Mouse (Mus musculus): ENCODE results near the gene Cldn10. TPM values are rescaled to one million over a fixed set of nuclear protein-coding genes. Genes with fewer than 3 reads are reported as not detected.

Cldn10 gene
- polyA plus RNA-seq, 1 experiment from 2014 or later, result 3.8 TPM

DNA sequence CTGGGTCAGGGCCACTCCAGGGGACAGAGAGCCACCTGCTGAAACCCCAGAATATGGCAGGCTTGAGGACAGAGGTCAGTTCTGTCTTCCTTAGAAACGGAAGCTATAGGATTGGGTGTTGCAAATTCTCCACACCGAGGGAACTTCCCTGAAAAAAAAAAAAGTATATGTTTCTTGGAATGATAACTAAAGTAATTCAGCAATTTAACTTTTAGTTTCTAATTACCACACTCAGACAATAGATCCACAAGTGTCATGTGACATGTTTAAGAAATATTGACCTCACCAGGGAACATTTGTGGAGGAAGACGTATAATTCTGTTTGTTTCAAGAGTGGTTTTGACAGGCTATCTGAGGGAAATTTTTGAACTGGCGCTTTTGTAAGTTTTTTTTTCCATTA, 43.9 kb downstream of the Cldn10 start:
- Histone ChIP-seq H3K4me3 (no peak overlapping the region), H3K4me1 (peaks cover 5% of the 10 kb centered on the region), H3K4me2 (no peak overlapping the region), H3K36me3 (no peaks in the 10 kb centered on the region), H3K9me3 (no peaks in the 10 kb centered on the region), H3K27me3 (no peaks in the 10 kb centered on the region), H3K27ac (no peak overlapping the region), H3K9ac (no peak overlapping the region)
- 72% methylated on average over 4 of the region's 4 CpGs for WGBS
- ATAC-seq (ENCODE audit: insufficient number of reproducible peaks, insufficient read depth, low FRiP score, low TSS enrichment, low read depth), result no peak

DNA sequence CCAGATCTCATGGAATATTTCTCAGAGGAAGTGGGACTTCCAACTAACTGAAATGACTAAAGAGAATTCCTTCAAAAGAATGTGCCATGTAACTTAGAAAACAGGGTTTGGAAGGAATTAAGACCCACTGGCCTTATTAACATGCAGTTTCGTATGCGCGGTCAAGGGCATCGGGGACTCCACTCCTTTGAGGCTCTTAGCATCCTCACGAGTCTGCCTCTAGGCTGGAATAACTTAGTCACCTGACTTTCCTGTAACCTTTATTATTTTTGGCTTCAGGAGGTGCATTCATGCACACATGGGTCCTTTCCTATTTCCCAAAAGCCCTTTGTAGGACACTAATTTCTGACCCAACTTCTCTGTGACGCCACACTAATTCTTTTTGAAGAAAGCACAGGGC, 45.5 kb downstream of the Cldn10 start:
- 72% methylated on average over 6 of the region's 6 CpGs for WGBS
- H3K36me3 ChIP-seq, result no peaks in the 10 kb centered on the region
- no peak for ATAC-seq (ENCODE audit: insufficient number of reproducible peaks, insufficient read depth, low FRiP score, low TSS enrichment, low read depth)
- no peak overlapping the region for H3K4me3 ChIP-seq
- peaks cover 5% of the 10 kb centered on the region for H3K4me1 ChIP-seq
- H3K9ac ChIP-seq, result no peak overlapping the region
- H3K9me3 ChIP-seq, result no peaks in the 10 kb centered on the region
- no peaks in the 10 kb centered on the region for H3K27me3 ChIP-seq
- H3K4me2 ChIP-seq, result no peak overlapping the region
- no peak overlapping the region for H3K27ac ChIP-seq

DNA sequence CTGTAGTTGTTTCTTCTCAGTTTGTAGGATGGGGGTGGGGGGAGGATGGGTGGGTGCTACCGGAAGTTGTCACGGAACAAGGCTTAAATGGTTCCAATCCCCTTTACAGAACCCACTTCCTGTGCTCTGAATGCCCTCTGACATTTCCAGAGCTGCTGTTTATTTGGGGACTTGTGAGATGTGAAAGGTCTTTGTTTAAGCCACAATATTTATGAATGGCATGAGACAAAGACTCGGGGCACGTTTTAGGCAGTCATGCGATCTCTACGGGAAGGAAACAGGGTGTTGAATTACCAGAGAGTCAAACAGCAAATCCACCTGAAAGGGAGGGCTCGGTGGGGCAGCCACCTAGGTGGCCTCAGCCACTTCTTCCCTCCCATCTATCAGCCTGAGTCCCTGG, 46.6 kb downstream of the Cldn10 start:
- Histone ChIP-seq H3K27me3 (no peaks in the 10 kb centered on the region), H3K4me3 (no peak overlapping the region), H3K4me2 (peak overlapping the region; percentile 12; the same call in 1 of the 2 replicates), H3K9ac (no peak overlapping the region), H3K9me3 (no peaks in the 10 kb centered on the region), H3K4me1 (peaks cover 5% of the 10 kb centered on the region), H3K27ac (no peak overlapping the region), H3K36me3 (no peaks in the 10 kb centered on the region)
- WGBS, result 2% methylated on average over 7 of the region's 7 CpGs
- ATAC-seq (ENCODE audit: insufficient number of reproducible peaks, insufficient read depth, low FRiP score, low TSS enrichment, low read depth), result no peak

DNA sequence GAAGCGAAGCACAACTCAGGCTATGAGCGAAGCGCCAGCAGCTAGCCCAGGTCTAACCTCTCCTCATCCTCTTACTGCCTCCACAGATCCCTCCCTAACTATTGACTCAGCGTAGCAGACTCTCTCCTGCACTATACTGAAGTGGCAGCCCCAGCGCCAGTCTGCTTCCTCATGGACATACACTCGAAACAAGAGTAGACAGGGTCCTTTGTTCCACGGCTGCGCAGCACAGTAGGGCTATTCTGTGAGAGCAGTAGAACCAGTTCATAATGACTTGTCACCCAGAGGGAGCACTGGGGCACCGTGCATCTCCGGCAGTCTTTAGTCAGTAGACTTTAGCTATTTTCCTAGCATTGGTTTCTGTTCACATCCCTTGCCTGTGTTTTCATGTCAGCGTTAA, 48.4 kb downstream of the Cldn10 start:
- Histone ChIP-seq H3K4me3 (no peak overlapping the region), H3K27me3 (no peaks in the 10 kb centered on the region), H3K9me3 (no peaks in the 10 kb centered on the region), H3K27ac (no peak overlapping the region), H3K9ac (no peak overlapping the region), H3K36me3 (no peaks in the 10 kb centered on the region), H3K4me2 (no peak overlapping the region), H3K4me1 (peaks cover 5% of the 10 kb centered on the region)
- no peak for ATAC-seq (ENCODE audit: insufficient number of reproducible peaks, insufficient read depth, low FRiP score, low TSS enrichment, low read depth)
- 56% methylated on average over 11 of the region's 11 CpGs for WGBS

DNA sequence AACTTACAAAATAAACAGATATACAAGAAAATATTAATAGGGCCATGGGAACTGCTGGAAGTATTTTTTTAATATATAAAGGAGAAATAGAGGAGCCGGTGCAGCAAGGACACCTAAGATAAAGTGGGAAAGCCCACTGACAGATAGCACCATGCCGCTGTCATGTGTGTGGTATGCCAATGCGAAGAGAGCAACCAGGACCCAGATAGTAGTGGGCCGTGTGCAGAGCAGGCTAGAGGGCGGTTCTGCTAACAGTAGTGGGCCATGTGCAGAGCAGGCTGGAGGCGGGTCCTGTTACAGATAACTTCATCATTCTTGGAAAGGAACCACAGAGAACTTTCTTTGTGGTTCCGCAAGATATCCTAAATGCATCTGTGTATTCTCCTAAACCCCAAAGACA, 49.0 kb downstream of the Cldn10 start:
- Histone ChIP-seq H3K27me3 (no peaks in the 10 kb centered on the region), H3K4me1 (peaks cover 5% of the 10 kb centered on the region), H3K4me2 (no peak overlapping the region), H3K4me3 (no peak overlapping the region), H3K27ac (no peak overlapping the region), H3K9ac (no peak overlapping the region), H3K9me3 (no peaks in the 10 kb centered on the region), H3K36me3 (no peaks in the 10 kb centered on the region)
- WGBS, result 80% methylated on average over 7 of the region's 7 CpGs
- no peak for ATAC-seq (ENCODE audit: insufficient number of reproducible peaks, insufficient read depth, low FRiP score, low TSS enrichment, low read depth)

DNA sequence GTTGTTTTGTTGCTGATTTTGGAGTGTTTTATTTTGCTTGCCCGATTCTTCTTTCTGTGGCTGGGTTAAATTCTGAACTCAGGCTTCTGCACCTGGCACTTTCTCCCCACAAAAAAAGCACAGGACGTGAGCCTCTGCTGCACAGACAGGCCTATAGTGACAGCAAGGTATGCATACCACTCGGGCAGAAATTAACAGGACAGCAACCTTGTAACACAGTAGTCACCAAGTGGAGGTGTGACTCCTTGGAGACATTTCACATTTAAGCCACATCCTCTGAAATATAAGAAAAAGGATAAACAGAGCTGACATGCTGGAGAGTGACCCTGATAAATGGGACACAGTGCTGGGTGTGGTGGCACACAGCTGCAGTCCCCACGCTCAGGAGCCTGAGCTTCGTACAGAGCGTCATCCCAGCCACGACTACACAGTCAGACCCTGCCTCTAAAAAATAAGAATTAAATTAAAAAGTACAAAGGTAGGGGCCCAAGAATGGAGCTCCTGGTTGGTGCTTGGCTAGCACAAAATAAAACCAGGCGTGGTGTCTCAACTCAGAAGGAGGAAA, 50.9 kb downstream of the Cldn10 start:
- H3K4me2 ChIP-seq, result no peak overlapping the region
- peaks cover 5% of the 10 kb centered on the region for H3K4me1 ChIP-seq
- no peaks in the 10 kb centered on the region for H3K9me3 ChIP-seq
- ATAC-seq (ENCODE audit: insufficient number of reproducible peaks, insufficient read depth, low FRiP score, low TSS enrichment, low read depth), result no peak
- no peak overlapping the region for H3K9ac ChIP-seq
- no peaks in the 10 kb centered on the region for H3K36me3 ChIP-seq
- no peak overlapping the region for H3K4me3 ChIP-seq
- no peaks in the 10 kb centered on the region for H3K27me3 ChIP-seq
- no peak overlapping the region for H3K27ac ChIP-seq
- WGBS, result 71% methylated on average over 8 of the region's 8 CpGs

DNA sequence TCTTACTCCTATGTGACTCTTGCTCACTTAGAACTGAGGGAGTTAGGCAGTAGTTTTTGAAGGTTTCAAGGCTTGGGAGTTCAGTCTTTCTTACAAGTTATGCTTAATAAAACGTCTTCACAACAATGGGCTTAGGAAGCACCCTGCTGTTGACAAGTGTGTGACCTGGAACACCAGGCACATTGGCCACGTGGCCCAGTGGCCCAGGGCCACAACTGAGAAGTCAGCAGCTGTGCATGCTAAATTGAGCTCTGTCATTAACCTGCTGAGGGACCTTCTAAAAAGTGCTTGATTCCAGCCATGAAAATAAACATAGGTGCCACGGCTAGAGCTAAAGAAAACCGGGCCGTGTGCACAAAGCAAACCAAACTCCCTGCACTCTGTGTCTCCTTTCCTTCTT, 51.7 kb downstream of the Cldn10 start:
- ATAC-seq (ENCODE audit: insufficient number of reproducible peaks, insufficient read depth, low FRiP score, low TSS enrichment, low read depth), result no peak
- Histone ChIP-seq H3K36me3 (no peaks in the 10 kb centered on the region), H3K4me2 (no peak overlapping the region), H3K27me3 (no peaks in the 10 kb centered on the region), H3K27ac (no peak overlapping the region), H3K9ac (no peak overlapping the region), H3K4me1 (peaks cover 2% of the 10 kb centered on the region), H3K9me3 (no peaks in the 10 kb centered on the region), H3K4me3 (no peak overlapping the region)
- 60% methylated on average over 5 of the region's 5 CpGs for WGBS

DNA sequence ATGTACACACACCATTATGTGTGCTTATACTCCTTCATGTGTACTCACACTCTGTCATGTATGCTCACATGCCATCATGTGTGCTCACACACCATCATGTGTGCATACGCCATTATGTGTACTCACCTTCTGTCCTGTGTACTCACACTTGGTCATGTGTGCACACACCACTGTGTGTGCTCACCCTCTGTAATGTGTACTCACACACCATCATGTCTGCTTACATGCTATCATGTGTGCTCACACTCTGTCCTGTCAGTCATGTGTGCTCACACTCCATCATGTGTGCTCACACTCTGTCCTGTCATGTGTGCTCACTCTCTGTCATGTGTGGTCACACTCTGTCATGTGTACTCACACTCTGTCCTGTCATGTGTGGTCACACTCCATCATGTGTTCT, 52.3 kb downstream of the Cldn10 start:
- no peaks in the 10 kb centered on the region for H3K4me1 ChIP-seq
- ATAC-seq (ENCODE audit: insufficient number of reproducible peaks, insufficient read depth, low FRiP score, low TSS enrichment, low read depth), result no peak
- no peaks in the 10 kb centered on the region for H3K27me3 ChIP-seq
- no peak overlapping the region for H3K4me2 ChIP-seq
- WGBS, result 98% methylated on average over 1 of the region's 1 CpGs
- no peaks in the 10 kb centered on the region for H3K36me3 ChIP-seq
- H3K27ac ChIP-seq, result no peak overlapping the region
- H3K9ac ChIP-seq, result no peak overlapping the region
- H3K9me3 ChIP-seq, result no peaks in the 10 kb centered on the region
- H3K4me3 ChIP-seq, result no peak overlapping the region

DNA sequence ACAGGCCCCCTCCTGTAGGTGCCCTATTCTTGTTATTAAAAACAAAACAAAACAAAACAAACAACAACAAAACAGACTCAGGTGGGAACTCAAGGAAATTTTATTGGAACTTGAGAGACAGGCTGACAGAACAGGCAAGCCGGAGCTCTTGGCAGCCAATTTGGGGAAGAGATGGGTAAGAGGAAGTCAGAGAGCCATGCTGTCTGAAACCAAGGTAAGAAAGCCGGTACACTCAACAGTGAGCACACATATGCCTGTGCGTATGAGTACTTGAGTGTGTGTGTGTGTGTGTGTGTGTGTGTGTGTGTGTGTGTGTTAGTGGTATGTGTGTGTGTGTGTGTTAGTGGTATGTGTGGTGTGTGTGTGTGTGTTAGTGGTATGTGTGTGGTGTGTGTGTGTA, 54.6 kb downstream of the Cldn10 start:
- no peaks in the 10 kb centered on the region for H3K9me3 ChIP-seq
- no peak overlapping the region for H3K9ac ChIP-seq
- 88% methylated on average over 3 of the region's 3 CpGs for WGBS
- H3K4me3 ChIP-seq, result no peak overlapping the region
- H3K27me3 ChIP-seq, result no peaks in the 10 kb centered on the region
- no peaks in the 10 kb centered on the region for H3K36me3 ChIP-seq
- H3K27ac ChIP-seq, result no peak overlapping the region
- no peak overlapping the region for H3K4me2 ChIP-seq
- no peaks in the 10 kb centered on the region for H3K4me1 ChIP-seq
- ATAC-seq (ENCODE audit: insufficient number of reproducible peaks, insufficient read depth, low FRiP score, low TSS enrichment, low read depth), result no peak

DNA sequence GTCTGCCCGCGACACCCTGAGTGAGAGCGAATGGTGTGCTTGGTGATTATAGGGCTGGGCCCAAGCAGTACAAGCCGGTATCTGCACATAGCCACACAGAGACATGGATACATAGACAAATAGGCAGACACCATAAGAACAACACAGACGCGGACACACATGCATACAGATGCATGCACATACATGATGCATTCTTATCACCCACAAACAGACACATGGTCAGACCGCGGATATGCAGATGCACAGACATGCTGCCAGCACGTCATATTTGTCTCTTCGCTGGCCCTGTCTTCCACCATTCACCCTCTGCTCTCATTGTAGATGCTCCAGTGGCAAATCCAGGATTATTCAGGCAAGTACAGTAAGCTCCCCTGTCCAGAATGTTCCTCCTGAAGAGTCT, 59.1 kb downstream of the Cldn10 start:
- Histone ChIP-seq H3K36me3 (no peaks in the 10 kb centered on the region), H3K27ac (no peak overlapping the region), H3K27me3 (no peaks in the 10 kb centered on the region), H3K4me1 (no peaks in the 10 kb centered on the region), H3K4me3 (no peak overlapping the region), H3K9ac (no peak overlapping the region), H3K9me3 (no peaks in the 10 kb centered on the region), H3K4me2 (no peak overlapping the region)
- no peak for ATAC-seq (ENCODE audit: insufficient number of reproducible peaks, insufficient read depth, low FRiP score, low TSS enrichment, low read depth)
- WGBS, result 94% methylated on average over 10 of the region's 10 CpGs

DNA sequence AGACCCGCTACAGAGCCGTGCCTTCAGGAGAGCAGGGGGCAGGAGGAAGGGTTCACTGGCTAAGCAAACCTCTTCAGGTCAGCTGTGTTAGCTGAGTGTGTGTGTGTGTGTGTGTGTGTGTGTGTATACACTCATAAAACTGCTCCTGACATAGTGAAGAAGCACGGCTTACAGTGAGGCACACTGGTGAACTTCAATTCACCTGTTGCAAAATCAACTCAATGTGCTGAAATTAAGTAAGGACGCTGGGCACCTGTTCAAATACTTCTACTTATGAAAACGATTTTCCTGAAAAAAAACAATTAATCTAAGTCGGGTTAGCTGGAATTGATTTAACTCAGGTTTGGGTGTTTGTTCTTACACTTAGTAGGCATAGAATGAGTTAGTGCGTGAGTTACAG, 60.5 kb downstream of the Cldn10 start:
- Histone ChIP-seq H3K4me1 (no peaks in the 10 kb centered on the region), H3K4me2 (no peak overlapping the region), H3K36me3 (no peaks in the 10 kb centered on the region), H3K27ac (no peak overlapping the region), H3K27me3 (no peaks in the 10 kb centered on the region), H3K4me3 (no peak overlapping the region), H3K9me3 (no peaks in the 10 kb centered on the region), H3K9ac (no peak overlapping the region)
- WGBS, result 80% methylated on average over 7 of the region's 7 CpGs
- no peak for ATAC-seq (ENCODE audit: insufficient number of reproducible peaks, insufficient read depth, low FRiP score, low TSS enrichment, low read depth)

DNA sequence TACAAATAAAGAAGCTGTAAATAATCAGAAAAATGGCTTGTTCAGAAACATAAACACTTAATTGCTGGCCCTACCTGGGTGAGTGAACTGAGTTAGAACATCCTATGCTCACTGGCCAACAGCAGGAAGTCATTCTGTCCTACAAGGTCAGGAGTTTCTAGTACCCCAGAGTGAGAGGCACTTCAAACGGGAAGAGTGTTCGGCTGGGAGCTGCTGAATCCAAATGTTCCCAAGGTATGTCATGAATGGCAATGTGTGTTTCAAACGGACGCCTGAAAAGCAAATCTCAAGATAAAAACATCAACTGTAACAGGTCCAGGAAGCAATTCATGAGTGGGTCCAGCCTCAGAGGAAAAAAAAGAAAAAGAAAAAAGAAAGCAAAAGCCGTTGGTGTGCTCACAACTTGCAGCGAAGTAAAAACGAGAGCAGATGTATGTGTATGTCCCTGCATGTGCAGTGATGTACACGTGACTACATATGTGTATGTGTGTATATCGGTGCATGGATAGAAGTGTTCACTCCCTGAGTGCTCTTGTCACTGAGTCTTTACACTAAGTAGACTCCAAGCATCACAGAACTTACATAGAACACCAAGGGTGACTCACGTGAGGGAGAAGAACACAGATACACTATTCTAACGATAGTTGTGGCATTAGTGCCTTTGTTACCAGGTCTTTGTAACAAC, 62.4 kb downstream of the Cldn10 start:
- Histone ChIP-seq H3K36me3 (no peaks in the 10 kb centered on the region), H3K27me3 (peaks cover 6% of the 10 kb centered on the region), H3K4me1 (peaks cover 9% of the 10 kb centered on the region), H3K9ac (no peak overlapping the region), H3K9me3 (no peaks in the 10 kb centered on the region), H3K4me3 (no peak overlapping the region), H3K4me2 (no peak overlapping the region), H3K27ac (no peak overlapping the region; the same call in 1 of the 2 replicates)
- no peak for ATAC-seq (ENCODE audit: insufficient number of reproducible peaks, insufficient read depth, low FRiP score, low TSS enrichment, low read depth)
- WGBS, result 77% methylated on average over 11 of the region's 11 CpGs
